Mouse (Mus musculus): ENCODE data around the gene Zfp663.

Gene Zfp663

DNA sequence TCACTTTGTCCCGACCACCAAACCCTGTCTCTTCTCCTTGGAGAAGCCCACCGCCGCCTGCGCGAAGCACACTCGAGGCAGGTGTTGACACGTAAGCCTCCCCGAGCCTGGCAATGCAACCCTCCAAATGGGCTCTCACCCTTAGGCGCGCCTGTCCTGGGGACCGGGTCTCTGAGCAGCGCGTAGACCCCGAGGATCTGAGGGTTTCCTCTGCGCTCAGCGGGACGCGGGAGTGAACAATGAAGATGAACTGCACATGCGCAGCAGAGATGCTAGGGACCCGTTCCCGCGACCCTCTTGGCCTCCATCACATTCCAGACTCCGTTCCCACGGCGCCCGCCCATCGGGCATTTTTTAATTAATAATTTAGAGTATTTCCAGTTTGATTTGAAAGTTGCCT, at the start of gene Zfp663:
Gene Zfp663, minus strand, starts transcription at position 234 of the 400 bp plus-strand sequence.
- no peak for DNase-seq

DNA sequence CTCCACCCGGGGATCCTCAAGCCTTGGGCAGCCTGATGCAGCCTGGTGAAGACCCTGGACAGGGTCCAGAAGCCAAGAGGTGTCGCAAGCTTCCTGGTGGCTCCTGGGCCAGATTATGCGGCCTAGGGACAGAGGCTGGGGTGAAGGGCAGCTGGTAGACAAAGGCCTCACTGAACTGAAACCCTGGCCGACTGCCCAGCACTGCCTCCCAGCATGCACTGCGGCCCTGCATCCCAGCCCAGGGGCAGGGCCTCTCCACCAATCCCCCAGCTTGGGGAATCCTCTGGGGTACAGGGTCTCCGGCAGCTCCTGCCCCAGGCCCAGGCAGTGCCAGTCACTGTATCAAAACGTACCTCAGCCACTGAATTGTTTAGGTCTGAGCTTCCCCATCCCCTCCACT, 48.8 kb upstream of the Zfp663 start:
- DNase-seq = peak; percentile 57 to 67

DNA sequence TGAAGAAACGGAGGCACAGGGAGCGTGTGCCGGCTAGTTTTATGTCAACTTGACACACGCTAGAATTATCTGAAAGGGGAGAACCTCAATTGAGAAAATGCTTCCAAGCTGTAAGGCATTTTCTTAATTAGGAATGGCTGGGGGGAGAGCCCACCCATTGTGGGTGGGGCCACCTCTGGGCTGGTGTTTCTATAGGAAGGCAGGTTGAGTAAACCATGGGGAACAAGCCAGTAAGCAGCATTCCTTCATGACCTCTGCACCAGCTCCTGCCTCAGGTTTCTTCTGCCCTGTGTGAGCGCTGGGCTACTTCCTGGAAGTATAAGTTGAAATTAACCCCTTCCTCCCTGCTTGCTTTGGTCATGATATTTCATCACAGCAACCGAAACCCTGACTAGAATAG, 47.3 kb upstream of the Zfp663 start:
- DNase-seq = no peak

DNA sequence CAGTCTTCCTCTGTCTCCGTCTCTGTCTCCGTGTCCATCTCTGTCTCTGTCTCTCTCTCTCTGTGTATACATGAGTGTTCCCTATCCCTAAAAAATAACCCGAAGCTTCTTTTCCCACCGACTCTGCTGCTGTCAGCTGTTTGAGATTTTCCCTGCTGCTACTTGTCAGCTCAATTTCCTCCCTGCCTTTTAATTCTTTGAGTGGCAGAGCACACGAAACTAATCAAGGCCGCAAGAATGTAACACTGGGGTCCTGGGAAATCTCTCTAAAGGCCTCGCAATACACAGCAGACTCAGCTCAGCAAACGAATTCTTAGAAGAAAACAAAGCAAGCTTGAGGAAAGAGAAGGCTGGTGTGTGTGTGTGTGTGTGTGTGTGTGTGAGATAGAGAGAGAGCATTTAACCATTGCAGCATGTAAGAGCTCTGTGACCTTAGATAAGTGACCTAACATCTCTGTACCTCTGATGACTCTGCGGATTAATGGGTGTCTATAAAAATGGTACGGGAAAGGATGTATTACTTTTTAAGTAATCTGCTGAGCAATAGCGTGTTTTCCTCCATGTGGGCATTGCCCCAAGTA, 46.7 kb upstream of the Zfp663 start:
- DNase-seq = no peak

DNA sequence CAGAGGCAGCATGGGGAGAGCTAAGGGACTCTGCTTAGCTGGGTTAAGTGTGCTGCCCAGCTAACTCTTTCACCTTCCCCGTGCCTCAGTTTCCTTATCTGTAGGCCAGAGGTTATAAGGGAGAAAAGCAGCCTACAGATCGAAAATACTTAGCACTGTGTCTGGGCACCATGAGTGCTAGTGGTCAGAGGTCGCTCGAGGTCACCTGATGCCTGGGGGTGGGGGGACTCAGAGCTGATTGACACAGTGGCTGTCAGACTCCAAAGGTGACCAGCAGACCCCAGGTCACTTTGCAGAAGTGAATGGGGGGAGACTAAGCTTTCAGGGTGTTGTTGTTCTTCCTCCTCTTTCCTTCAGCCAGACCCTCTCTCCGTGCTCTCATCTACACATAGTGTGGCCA, 45.8 kb upstream of the Zfp663 start:
- DNase-seq = no peak

DNA sequence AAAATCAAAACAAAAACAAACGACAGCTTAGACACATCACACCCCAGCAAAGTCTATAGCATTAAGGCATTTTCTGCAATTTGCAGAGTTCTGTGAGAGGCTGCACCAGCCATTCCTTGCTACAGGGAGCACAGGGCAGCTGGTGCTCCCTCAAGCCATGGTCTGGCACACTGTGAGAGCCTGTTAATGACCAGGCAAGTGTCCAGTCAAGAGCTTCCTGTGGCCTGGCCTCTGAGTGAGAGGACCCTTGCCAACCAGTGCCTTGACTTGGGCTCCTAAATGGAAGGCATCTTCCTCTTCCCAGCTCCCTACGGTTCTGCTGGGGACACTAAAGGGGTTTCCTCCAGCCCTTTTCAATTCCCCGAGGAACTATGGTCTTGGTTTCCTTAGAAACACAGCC, 45.4 kb upstream of the Zfp663 start:
- DNase-seq = no peak

DNA sequence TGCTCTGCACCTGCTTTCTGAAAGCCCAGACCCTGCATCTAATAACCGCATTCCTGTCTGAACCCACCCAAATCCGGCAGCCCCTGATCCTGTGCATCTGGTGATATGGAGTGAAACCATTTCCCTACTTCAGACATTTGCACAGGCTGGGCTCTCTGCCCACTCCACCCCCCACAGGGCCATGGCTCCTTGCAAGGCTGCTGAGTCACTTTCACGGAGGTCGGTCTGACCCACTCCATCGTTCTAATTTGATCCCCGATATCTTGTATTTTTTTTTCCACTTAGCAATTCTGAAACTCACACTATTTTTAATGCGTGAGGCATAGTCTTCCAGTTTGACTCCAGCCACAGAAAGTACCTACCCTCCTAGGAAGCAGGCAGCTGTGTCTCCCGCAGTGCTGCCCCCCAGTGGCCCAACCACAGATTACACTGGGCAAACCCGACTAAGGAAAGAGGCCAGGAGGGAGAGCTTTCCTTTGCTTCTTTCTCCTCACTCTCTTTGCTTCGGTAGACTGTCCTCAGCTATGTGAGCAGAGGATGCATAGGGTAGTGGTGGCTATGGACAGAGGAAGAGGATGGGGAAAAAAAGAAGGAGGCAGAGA, 39.3 kb upstream of the Zfp663 start:
- peak; percentile 74 to 78 for DNase-seq

- DNase-seq = no peak
Measured at GRCm38 (mm10) chr2:165405351-165405750, 36.8 kb upstream of the Zfp663 start.

GRCm38 (mm10) chr2:165404951-165405350, 36.4 kb upstream of the Zfp663 start:
- no peak for DNase-seq

DNA sequence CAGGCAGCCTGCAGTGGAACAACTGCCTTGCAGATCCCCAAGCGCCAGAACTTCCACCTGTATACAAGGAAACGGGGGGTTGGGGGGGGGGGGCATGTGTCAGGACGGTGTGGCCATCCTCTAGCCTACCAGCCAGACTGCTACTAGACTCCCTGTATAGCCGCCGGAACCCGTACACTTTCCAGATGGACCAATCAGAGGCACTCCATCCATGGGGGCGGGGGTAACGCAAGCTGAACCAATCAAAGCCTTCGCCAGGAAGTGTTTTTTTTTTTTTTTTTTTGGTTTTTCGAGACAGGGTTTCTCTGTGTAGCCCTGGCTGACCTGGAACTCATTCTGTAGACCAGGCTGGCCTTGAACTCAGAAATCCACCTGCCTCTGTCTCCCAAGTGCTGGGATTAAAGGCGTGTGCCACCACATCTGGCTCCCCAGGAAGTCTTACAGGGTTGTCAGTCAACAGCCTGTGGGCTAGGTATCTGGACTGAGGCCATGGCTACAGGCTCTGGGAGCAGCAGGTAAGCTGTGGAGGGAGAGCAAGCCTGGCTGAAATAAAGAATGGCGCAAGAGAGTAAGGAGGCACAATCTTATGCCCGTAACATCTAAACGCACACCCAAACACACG, 29.7 kb upstream of the Zfp663 start:
- DNase-seq = no peak

DNA sequence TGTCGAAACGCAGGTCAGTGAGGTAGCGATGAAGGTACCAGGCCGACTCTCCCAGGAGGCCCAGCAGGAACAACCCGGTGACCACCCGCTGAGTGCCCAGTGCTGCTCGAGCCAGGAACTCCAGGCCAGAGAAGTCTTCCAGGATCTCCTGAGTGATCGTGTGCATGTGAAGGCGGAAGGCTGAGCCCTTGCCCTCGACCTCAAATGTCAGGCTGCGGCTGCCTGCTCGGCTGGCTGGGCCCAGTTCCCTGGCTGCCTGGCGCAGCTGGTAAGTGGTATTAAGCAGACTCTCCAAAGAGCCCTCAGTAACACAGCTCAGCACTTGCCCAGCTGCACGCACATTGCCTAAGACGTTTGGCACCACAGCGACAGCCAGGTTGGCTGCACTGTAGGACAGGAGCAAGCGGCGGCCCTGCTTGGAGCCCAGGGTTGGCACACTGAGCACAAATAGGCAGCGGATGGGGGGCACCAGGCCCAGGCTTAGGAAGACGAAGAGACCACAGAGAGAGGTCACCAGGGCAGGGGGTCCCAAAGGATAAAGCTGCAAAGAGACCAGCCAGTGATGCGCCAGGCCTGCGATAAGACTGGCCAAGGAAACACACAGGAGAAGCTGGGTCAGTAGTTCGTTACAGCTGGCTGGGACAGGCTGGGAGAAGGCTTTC, 29.1 kb upstream of the Zfp663 start:
- peak in 1 of 2 experiments; percentile 38 for DNase-seq

DNA sequence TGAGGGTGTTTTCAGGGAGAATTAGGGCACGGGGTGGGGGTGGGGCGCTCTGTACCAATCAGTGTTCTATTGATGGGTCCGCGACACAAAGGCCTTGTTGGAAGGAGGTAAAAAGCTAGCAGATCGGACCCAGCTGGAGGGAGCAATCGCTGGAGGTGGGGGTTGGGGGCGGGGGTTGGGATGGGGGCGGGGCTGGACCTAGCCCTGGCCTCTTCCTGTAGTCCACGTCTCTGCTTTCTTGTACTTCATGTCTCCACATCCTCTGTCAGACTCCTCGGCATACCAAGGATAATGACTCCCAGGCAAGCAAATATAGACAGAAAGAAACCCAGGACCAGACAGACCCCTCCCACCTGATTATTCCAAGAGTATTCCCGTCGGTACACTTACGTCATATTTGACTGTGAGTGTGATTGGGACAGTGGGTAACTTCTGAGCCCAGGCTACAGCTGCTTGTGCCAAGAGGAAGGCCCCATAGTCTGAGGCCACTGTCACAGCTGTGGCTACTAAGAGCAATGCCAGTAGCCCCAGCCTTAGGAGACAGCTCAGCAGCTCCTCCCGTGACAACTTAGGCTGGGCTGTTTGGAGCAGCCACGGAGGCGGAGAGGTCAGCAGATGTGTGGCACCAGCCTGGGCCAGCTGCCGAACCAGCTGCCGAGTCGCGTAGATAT, 28.4 kb upstream of the Zfp663 start:
- DNase-seq = no peak

- DNase-seq = no peak
Measured at GRCm38 (mm10) chr2:165392156-165392555, 23.6 kb upstream of the Zfp663 start.

GRCm38 (mm10) chr2:165391561-165391960, 23.0 kb upstream of the Zfp663 start:
- DNase-seq = peak; percentile 63 to 76

DNA sequence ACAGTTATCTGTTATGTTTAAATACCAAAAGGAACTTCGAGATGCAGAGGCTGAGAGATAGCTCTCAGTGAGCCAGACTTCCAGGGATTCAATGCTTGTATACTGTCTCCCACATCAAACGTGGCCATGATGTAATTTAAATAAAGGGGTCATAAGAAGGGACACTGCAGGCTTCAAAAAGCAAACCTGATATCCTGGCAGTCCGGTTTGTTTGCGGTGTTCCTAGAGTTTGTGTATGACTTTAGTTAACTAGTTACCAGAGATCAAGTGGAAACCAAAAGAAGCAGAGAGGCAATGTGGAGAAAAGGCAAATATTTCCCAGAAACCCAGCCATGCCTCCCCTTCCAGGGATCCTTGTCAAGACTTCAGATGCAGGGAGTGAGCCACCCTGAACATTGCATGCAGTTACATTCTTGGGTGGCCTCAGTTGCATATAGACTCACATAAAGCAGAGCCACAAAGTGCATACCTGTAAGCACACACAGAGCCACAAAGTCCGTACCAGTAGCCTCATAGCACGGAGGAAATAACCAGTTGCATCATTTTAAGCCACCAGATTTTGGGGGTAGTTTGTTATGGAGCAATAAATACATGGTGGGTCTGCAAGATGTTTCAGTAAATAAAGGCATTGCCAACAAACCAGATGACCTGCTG, 20.9 kb upstream of the Zfp663 start:
- no peak for DNase-seq

GRCm38 (mm10) chr2:165387844-165388495, 19.4 kb upstream of the Zfp663 start, which contains the start of gene Zfp334:
Gene Zfp334 (minus strand): TSS chr2:165388259.
- DNase-seq = peak; percentile 98 to 99

DNA sequence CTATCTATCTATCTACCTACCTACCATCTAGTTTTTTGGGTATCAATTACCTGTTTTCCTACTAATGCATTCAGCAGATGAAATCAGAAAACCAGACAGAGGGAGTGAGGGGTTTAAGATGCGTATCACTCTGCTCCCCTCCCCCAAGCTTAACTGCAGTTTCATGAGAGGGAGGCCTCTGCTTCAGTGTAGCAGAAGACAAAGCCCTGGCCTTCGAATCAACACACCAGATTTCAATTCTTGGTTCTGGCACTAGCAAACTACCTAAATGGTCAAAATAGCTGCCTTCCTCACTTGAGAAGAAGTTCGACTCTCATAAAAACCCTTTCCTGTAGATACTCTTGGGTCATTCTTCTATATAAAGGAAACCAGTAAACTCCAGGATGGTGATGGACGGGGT, 18.8 kb upstream of the Zfp663 start:
- no peak for DNase-seq

DNA sequence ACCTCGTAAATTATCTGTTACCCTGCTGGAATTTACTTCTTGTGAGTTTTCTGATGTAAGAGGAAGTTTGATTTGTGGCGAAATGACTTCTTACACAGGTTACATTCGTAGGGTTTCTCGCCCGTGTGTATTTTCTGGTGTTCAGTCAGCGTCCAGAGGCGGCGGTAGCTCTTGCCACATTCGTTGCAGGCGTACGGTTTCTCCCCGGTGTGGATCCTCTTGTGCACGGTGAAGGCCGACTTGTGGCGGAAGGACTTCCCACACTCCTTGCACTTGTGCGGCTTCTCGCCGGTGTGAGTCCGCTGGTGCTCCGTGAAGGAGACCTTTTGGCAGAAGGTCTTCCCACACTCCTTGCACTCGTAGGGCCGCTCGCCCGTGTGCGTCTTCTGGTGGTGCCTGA, 11.5 kb upstream of the Zfp663 start:
- DNase-seq = no peak

DNA sequence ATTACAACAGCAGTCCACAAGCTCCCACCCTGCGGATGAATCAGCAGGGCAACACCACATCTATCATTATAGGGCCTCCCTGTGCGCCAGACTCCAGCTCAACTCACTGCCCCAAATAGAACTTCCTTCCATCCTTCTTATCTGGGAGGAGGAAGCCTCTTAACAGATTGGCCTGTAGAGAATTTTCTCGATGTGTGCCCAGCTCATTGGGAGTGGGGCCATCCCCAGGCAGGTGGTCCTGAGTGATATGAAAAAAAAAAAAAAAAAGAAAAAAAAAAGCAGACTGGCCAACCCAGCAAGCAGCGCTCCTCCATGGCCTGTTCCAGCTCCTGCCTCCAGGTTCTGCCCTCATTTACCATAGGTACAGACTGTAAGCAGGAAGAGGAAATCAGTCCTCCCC, 7.5 kb upstream of the Zfp663 start:
- DNase-seq = no peak

GRCm38 (mm10) chr2:165375478-165375877, 6.9 kb upstream of the Zfp663 start:
- no peak for DNase-seq

DNA sequence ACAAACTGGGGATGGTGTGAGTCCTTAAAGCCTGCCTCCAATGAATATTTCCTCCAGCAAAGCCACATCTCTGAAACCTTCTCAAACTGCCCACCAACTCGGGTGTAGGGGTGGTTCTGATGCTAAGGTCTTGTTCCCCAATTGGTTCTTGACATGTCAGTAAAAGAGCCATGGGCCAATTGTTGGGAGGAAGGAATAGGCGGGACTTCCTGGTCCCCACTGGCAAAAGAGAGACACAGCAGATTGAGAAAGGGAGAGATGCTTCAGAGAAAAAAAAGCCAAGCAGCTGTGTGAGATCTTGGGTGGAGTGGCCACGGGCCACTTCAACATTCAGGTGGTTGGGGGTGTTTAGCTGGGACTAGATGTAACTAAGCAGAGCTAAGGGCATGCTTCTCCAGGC, 2.5 kb upstream of the Zfp663 start:
- no peak for DNase-seq

- DNase-seq = no peak
Measured at GRCm38 (mm10) chr2:165370348-165370747, 1.8 kb upstream of the Zfp663 start.
